Mouse (Mus musculus) neural tube, embryonic 11.5 days (tissue): ENCODE results near the gene Sorbs1. TPM values are rescaled to one million over a fixed set of nuclear protein-coding genes. Genes with fewer than 3 reads are reported as not detected.

Experiments
- ATAC-seq: fragments of 200-750 bp; cut with Nextera tagmentation; 2 replicates; pipeline ENCODE4 v1.8.0; 2017; ENCODE audit warnings: moderate number of reproducible peaks, mild to moderate bottlenecking, moderate TSS enrichment, moderate library complexity; ENCODE audit not compliant: insufficient read depth, low FRiP score, low TSS enrichment
- DNase-seq: peaks from one replicate; pipeline ENCODE4 v3.0.0-alpha.2; 2015; ENCODE audit warnings: low spot score
- H3K27ac ChIP-seq: fragments of 300-500 bp; sonication (generic); 2 replicates; pipeline ENCODE4 v1.5.1; 2014; ENCODE audit warnings: low read depth, mild to moderate bottlenecking, low read length
- H3K27me3 ChIP-seq: fragments of 300-500 bp; sonication (generic); 2 replicates; pipeline ENCODE4 v1.6.1; 2014; ENCODE audit warnings: mild to moderate bottlenecking, low read length, mixed read lengths; ENCODE audit not compliant: control insufficient read depth, insufficient read depth
- H3K36me3 ChIP-seq: fragments of 300-500 bp; sonication (generic); 2 replicates; pipeline ENCODE4 v1.6.1; 2014; ENCODE audit warnings: mild to moderate bottlenecking, low read length, moderate library complexity, mixed read lengths; ENCODE audit not compliant: control insufficient read depth, insufficient read depth
- H3K4me1 ChIP-seq: fragments of 300-500 bp; sonication (generic); 2 replicates; pipeline ENCODE4 v1.6.1; 2014; ENCODE audit warnings: low read length, mixed read lengths; ENCODE audit not compliant: control insufficient read depth, insufficient read depth
- H3K4me2 ChIP-seq: fragments of 300-500 bp; sonication (generic); 2 replicates; pipeline ENCODE4 v1.6.1; 2014; ENCODE audit warnings: low read depth, mild to moderate bottlenecking, moderate library complexity
- H3K4me3 ChIP-seq: fragments of 300-500 bp; sonication (generic); 2 replicates; pipeline ENCODE4 v1.5.1; 2014; ENCODE audit warnings: low read depth, low read length
- H3K9ac ChIP-seq: fragments of 300-500 bp; sonication (generic); 2 replicates; pipeline ENCODE4 v1.6.1; 2014; ENCODE audit warnings: mild to moderate bottlenecking, low read length
- H3K9me3 ChIP-seq: fragments of 300-500 bp; sonication (generic); 2 replicates; pipeline ENCODE4 v1.6.1; 2016; ENCODE audit warnings: low read length; ENCODE audit not compliant: control insufficient read depth
- WGBS: fragments of 180-500 bp; shearing (Covaris S2); extraction: QIAGEN DNeasy Blood & Tissue Kit; methylation state at CpG from one replicate; pipeline ENCODE4 v1.1.7; 2014; 5-methylcytosine and 5-hydroxymethylcytosine counted together
- polyA plus RNA-seq: library from polyadenylated mRNA; unstranded; fragments of >200 nt; fragmentation: Nextera tagmentation; extraction: Ambion mirVana; gene quantifications from 2 replicates; pipeline ENCODE4 v1.2.1, GENCODE M21; 2014

The Sorbs1 gene
- polyA plus RNA-seq, 1 experiment from 2014 or later = 91.2 TPM

DNA sequence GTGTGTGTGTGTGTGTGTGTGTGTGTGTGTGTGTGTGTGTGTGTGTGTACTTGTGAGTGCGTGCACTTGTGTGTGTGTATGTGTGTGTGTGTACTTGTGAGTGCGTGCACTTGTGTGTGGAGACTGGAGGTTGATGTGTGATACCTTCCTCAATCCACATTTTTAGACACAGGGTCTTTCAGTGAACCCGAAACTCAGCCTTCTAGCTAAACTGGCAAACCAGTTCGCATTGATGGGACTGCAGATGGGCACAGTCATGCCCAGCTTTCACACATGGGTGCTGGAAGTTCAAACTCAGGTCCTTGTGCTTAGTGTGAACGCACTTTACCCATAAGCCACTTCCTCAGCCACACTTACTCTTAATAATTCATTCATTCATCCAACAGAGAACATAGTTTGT lies 265.1 kb downstream of the Sorbs1 start:
- no peak overlapping the region for H3K27ac ChIP-seq
- H3K9ac ChIP-seq = no peak overlapping the region
- H3K27me3 ChIP-seq = no peaks in the 10 kb centered on the region
- ATAC-seq = no peak
- no peak overlapping the region for H3K4me3 ChIP-seq
- H3K9me3 ChIP-seq = no peaks in the 10 kb centered on the region
- DNase-seq = no peak
- 98% methylated on average over 5 of the region's 5 CpGs for WGBS
- H3K4me1 ChIP-seq = no peaks in the 10 kb centered on the region
- H3K4me2 ChIP-seq = no peak overlapping the region
- H3K36me3 ChIP-seq = no peaks in the 10 kb centered on the region

DNA sequence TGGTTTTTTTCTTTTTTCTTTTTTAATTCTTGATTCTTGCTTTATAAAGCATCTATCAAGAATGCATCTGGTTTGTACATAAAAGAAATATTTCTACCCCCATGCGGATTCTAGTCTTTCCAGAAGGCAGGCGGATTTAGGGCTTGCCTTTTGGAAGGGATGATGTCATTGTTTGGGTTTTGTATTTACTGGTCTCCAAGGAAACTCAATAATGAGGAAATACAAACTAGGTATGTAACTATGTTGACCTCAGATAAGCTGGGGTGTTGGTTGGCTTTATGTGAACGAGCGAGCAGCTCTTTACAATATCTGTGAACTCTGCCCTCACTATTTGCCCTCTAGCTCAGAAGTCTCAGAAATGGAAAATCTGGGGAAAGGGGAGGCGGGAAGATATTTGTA lies 266.3 kb downstream of the Sorbs1 start:
- H3K36me3 ChIP-seq = no peaks in the 10 kb centered on the region
- DNase-seq = no peak
- H3K4me2 ChIP-seq = no peak overlapping the region
- 66% methylated on average over 5 of the region's 5 CpGs for WGBS
- H3K9ac ChIP-seq = no peak overlapping the region
- no peak for ATAC-seq
- H3K4me1 ChIP-seq = no peaks in the 10 kb centered on the region
- no peak overlapping the region for H3K27ac ChIP-seq
- no peaks in the 10 kb centered on the region for H3K27me3 ChIP-seq
- H3K9me3 ChIP-seq = no peaks in the 10 kb centered on the region
- no peak overlapping the region for H3K4me3 ChIP-seq

DNA sequence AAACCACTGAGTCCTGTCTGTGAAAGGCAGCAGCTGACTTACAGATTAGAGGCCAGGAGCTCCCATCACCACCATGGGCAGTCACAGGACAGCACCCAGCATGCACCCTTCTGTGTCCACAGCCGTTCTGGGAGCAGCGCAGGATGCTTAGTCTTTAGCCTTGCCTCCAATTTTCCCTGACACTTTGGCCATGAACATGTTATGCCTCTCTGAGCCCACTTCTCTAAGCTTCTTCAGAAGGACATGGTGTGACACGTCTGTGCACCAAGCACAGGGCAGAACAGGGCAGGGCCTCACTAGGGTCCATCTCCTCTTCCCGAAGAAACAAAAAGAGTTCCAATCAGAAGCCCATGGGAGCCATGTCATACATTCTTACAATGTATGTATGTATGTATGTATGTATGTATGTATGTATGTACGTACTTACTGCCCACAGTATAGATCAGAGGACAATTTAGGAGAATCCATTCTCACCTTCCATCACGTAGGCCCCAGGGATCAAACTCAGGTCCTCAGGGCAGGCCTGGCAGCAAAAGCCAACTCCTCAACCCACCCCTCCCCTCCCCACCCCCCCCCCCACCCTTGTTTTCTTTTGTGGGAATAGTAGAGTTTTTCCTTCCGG lies 266.8 kb downstream of the Sorbs1 start:
- Histone ChIP-seq H3K27ac (no peak overlapping the region), H3K36me3 (no peaks in the 10 kb centered on the region), H3K9ac (no peak overlapping the region), H3K4me2 (no peak overlapping the region), H3K4me3 (no peak overlapping the region), H3K4me1 (no peaks in the 10 kb centered on the region), H3K9me3 (no peaks in the 10 kb centered on the region), H3K27me3 (no peaks in the 10 kb centered on the region)
- 94% methylated on average over 7 of the region's 7 CpGs for WGBS
- ATAC-seq (no peak), DNase-seq (no peak)

Other genes with a start within 250 kb of the Sorbs1 start
- gene Pdlim1, start 241.9 kb downstream of the Sorbs1 start, polyA plus RNA-seq = 120 and 143 TPM in 2 replicates
- 73.8 and 78.2 TPM in 2 replicates for gene Aldh18a1, start 74.7 kb upstream of the Sorbs1 start, polyA plus RNA-seq
- 10.0 and 12.1 TPM in 2 replicates for gene Tctn3, start 98.5 kb upstream of the Sorbs1 start, polyA plus RNA-seq
- 6.6 and 9.1 TPM in 2 replicates for gene Entpd1, start 98.6 kb upstream of the Sorbs1 start, polyA plus RNA-seq
- 0.31 TPM in 1 of 2 replicates, not detected in the other for gene Cc2d2b, start 235.0 kb upstream of the Sorbs1 start, polyA plus RNA-seq